Mouse (Mus musculus) liver, adult 2 months (tissue): ENCODE measurements around the gene Apobec2. TPM values are rescaled to one million over a fixed set of nuclear protein-coding genes. Genes with fewer than 3 reads are reported as not detected.

Experiments
- DNase-seq: peaks from one replicate; pipeline ENCODE4 v3.0.0-alpha.2; 2011; ENCODE audit warnings: low read depth, low spot score; ENCODE audit errors: extremely low read depth
- H3K27ac ChIP-seq: fragments of 200-500 bp; replicated peaks from 2 replicates; pipeline ENCODE4 v1.5.1; 2012; ENCODE audit warnings: low read depth, mild to moderate bottlenecking, control low read depth, inconsistent platforms, low read length; ENCODE audit not compliant: insufficient read depth
- H3K27me3 ChIP-seq: fragments of 200-500 bp; 2 replicates; pipeline ENCODE4 v1.6.1; 2012; ENCODE audit warnings: mild to moderate bottlenecking, moderate library complexity, low read length, inconsistent platforms; ENCODE audit not compliant: control insufficient read depth, insufficient read depth
- H3K36me3 ChIP-seq: fragments of 200-500 bp; 2 replicates; pipeline ENCODE4 v1.6.1; 2012; ENCODE audit warnings: low read length, inconsistent platforms; ENCODE audit not compliant: control insufficient read depth, insufficient read depth
- H3K4me1 ChIP-seq: fragments of 200-500 bp; 2 replicates; pipeline ENCODE4 v1.6.1; 2011; ENCODE audit warnings: low read length; ENCODE audit not compliant: control insufficient read depth, insufficient read depth
- H3K4me3 ChIP-seq: fragments of 200-500 bp; 2 replicates; pipeline ENCODE4 v1.5.1; 2011; ENCODE audit warnings: low read depth, mild to moderate bottlenecking, control low read depth, low read length, moderate library complexity; ENCODE audit not compliant: insufficient read depth
- H3K79me2 ChIP-seq: fragments of 200-500 bp; 2 replicates; pipeline ENCODE4 v1.6.1; 2012; ENCODE audit warnings: inconsistent platforms, mild to moderate bottlenecking, low read length, moderate library complexity; ENCODE audit not compliant: control insufficient read depth, insufficient read depth
- H3K9ac ChIP-seq: fragments of 200-500 bp; 2 replicates; pipeline ENCODE4 v1.6.1; 2012; ENCODE audit warnings: low read depth, mild to moderate bottlenecking, control low read depth, inconsistent platforms, low read length
- CTCF ChIP-seq: fragments of 200-500 bp; IDR thresholded peaks from 2 replicates; pipeline ENCODE4 v1.5.1; 2011; ENCODE audit warnings: low read depth, low read length, control low read depth
- POLR2A ChIP-seq: fragments of 200-500 bp; IDR thresholded peaks from 2 replicates; pipeline ENCODE4 v1.6.1; 2011; ENCODE audit warnings: low read length, control low read depth; ENCODE audit not compliant: insufficient read depth; ENCODE audit errors: extremely low read depth
- WGBS: fragments of 180-500 bp; shearing (Covaris S2); methylation state at CpG from one replicate; pipeline ENCODE4 v1.1.7; 2018; 5-methylcytosine and 5-hydroxymethylcytosine counted together
- polyA plus RNA-seq: library from polyadenylated mRNA; depleted of rRNA; stranded (reverse); fragments of >200 nt; gene quantifications from 2 replicates; pipeline ENCODE4 v1.2.3, GENCODE M21; 2012
- total RNA-seq: library from RNA; depleted of rRNA; stranded (reverse); fragments of >200 nt; gene quantifications from 2 replicates; pipeline ENCODE4 v1.2.3, GENCODE M21; 2014

Gene Apobec2
- total and polyA plus RNA-seq, 2 experiments = 0.28 TPM; not detected in 1

GRCm38 (mm10) chr17:48443542-48444145 is 10.9 kb upstream of the Apobec2 start:
- H3K36me3 ChIP-seq = no peaks in the 10 kb centered on the region
- H3K4me3 ChIP-seq = no peak overlapping the region
- peak; percentile 74 for DNase-seq
- no peaks in the 10 kb centered on the region for H3K79me2 ChIP-seq
- H3K27me3 ChIP-seq = no peaks in the 10 kb centered on the region
- no peak for TF ChIP-seq POLR2A
- no peak for TF ChIP-seq CTCF
- peaks cover 2% of the 10 kb centered on the region; the same call in 1 of the 2 replicates for H3K4me1 ChIP-seq
- WGBS = 66% methylated on average over 16 of the region's 16 CpGs
- no peak overlapping the region for H3K27ac ChIP-seq
- H3K9ac ChIP-seq = no peak overlapping the region

GRCm38 (mm10) chr17:48442745-48443457 is 10.2 kb upstream of the Apobec2 start:
- DNase-seq = no peak
- 44% methylated on average over 7 of the region's 7 CpGs for WGBS
- no peak for TF ChIP-seq POLR2A
- no peak for TF ChIP-seq CTCF
- no peaks in the 10 kb centered on the region for H3K36me3 ChIP-seq
- no peak overlapping the region for H3K9ac ChIP-seq
- H3K4me1 ChIP-seq = peaks cover 2% of the 10 kb centered on the region; the same call in 1 of the 2 replicates
- H3K79me2 ChIP-seq = no peaks in the 10 kb centered on the region
- H3K4me3 ChIP-seq = no peak overlapping the region
- no peaks in the 10 kb centered on the region for H3K27me3 ChIP-seq
- H3K27ac ChIP-seq = no peak overlapping the region

GRCm38 (mm10) chr17:48437421-48437911 is 4.7 kb upstream of the Apobec2 start:
- TF ChIP-seq POLR2A (no peak), CTCF (no peak)
- Histone ChIP-seq H3K4me1 (no peaks in the 10 kb centered on the region), H3K36me3 (no peaks in the 10 kb centered on the region), H3K79me2 (no peaks in the 10 kb centered on the region), H3K27ac (no peak overlapping the region), H3K4me3 (no peak overlapping the region), H3K27me3 (no peaks in the 10 kb centered on the region), H3K9ac (no peak overlapping the region)
- no peak for DNase-seq
- 59% methylated on average over 7 of the region's 7 CpGs for WGBS

GRCm38 (mm10) chr17:48436487-48436886 is 3.8 kb upstream of the Apobec2 start:
- Histone ChIP-seq H3K4me1 (no peaks in the 10 kb centered on the region), H3K27ac (no peak overlapping the region), H3K79me2 (no peaks in the 10 kb centered on the region), H3K4me3 (no peak overlapping the region), H3K27me3 (no peaks in the 10 kb centered on the region), H3K36me3 (no peaks in the 10 kb centered on the region), H3K9ac (no peak overlapping the region)
- TF ChIP-seq CTCF (no peak), POLR2A (no peak)
- WGBS = 74% methylated on average over 1 of the region's 1 CpGs
- no peak for DNase-seq

GRCm38 (mm10) chr17:48434479-48434878 is 1.7 kb upstream of the Apobec2 start:
- no peak overlapping the region for H3K4me3 ChIP-seq
- H3K4me1 ChIP-seq = no peaks in the 10 kb centered on the region
- no peak for DNase-seq
- no peaks in the 10 kb centered on the region for H3K79me2 ChIP-seq
- H3K27me3 ChIP-seq = no peaks in the 10 kb centered on the region
- TF ChIP-seq POLR2A (no peak), CTCF (no peak)
- no peaks in the 10 kb centered on the region for H3K36me3 ChIP-seq
- 86% methylated on average over 5 of the region's 5 CpGs for WGBS
- H3K27ac ChIP-seq = no peak overlapping the region
- no peak overlapping the region for H3K9ac ChIP-seq
